ENCODE assay signal across 24 mouse cellular contexts in the genomic region with DNA sequence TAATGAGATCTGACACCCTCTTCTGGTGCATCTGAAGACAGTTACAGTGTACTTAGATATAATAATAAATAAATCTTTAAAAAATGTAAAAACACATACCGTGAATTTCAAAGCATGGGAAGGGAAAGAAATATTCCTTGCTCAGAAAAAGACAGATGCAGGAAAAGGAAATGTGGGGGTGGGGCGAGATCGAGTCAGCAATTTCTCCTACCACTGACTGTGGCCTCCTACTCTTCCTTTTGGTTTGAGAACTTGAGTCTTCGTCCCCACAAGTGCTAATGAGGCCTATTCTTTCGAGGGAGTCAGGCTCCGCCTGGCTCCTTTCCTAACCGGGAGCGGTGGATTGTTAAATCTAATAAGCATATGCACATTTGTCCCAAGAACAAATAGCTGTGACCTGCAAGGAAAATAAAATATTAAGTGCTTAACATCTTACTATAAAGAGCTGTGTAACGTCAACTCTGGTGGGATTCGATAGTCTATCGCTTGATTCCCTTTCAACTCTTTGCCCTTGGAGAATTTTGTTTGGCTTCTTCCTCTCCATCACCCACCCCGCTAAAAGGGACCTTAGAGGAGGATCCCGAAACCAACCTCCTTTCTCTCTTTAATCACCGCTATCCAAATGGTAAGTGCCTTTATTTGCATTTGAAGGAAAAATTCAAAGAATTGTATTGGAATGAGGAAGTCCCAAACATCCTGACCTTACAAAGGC. TPM values are rescaled to one million over a fixed set of nuclear protein-coding genes. Genes with fewer than 3 reads are reported as not detected.
DNase-seq lines count a peak whose midpoint lies in the region; TF ChIP-seq lines count a peak whose summit lies in the region.
"Had no signal": no experiment of that assay in that cellular context is flagged by ENCODE, and none has a peak within 500 bp of the region (broad histone marks: within the 10 kb centered on the region; RNA-seq: fewer than 3 reads in every experiment).

No protein-coding gene starts in this region.

- no peak for TF ChIP-seq POLR2A in ES-Bruce4 (IDR thresholded peaks at IDR 0.05; ENCODE audit: insufficient read depth, low read length)
- no peak for TF ChIP-seq POLR2A in brain, embryonic 14.5 days (IDR thresholded peaks at IDR 0.05; ENCODE audit: borderline replicate concordance, extremely low read depth, insufficient read depth, insufficient read length, poor library complexity, severe bottlenecking)

- peak overlapping the region; percentile 100 for H3K27ac ChIP-seq in ES-Bruce4 (ENCODE audit: insufficient read depth, low read length)
- H3K27ac ChIP-seq: heart, embryonic 10.5 days; hindbrain, embryonic 14.5 days; limb, embryonic 10.5 days; liver, embryonic 15.5 days; lung, embryonic 15.5 days; midbrain, embryonic 13.5 days had no signal

- H3K36me3 ChIP-seq in ES-Bruce4 (ENCODE audit: control insufficient read depth, insufficient read depth, low read length, poor library complexity, severe bottlenecking) = no peaks in the 10 kb centered on the region
- H3K36me3 ChIP-seq: forebrain, embryonic 10.5 days; heart, embryonic 10.5 days; limb, embryonic 10.5 days; liver, embryonic 15.5 days; lung, embryonic 15.5 days; midbrain, embryonic 13.5 days had no signal

- DNase-seq in frontal cortex, postnatal 36 days (ENCODE audit: low spot score in 2 of 2) = peak; percentile 19 to 29
- no peak for DNase-seq in frontal cortex, postnatal 14 days (ENCODE audit: low spot score in 2 of 2)
- DNase-seq in left cerebral cortex, adult 18-20 months (ENCODE audit: low spot score in 2 of 2) = peak; percentile 23 to 45
- DNase-seq in left cerebral cortex, postnatal 4 days = no peak
- DNase-seq in brain, embryonic 14.5 days (ENCODE audit: low read depth) = peak; percentile 39
- no peak for DNase-seq in adrenal gland, postnatal 10 days
- DNase-seq in thymus, postnatal 10 days (ENCODE audit: low spot score in 2 of 2) = no peak
- DNase-seq: adrenal gland, postnatal 36 days; cerebellum, adult 18-20 months; cerebellum, postnatal 14 days; forebrain, postnatal 0 days; gastrocnemius, postnatal 10 days; heart, postnatal 4 days; liver; lung, postnatal 36 days had no signal

- no peak for TF ChIP-seq CTCF in ES-Bruce4 (IDR thresholded peaks at IDR 0.05; ENCODE audit: low read depth, low read length)
- no peak for TF ChIP-seq CTCF in brain, embryonic 14.5 days (IDR thresholded peaks at IDR 0.05; ENCODE audit: borderline replicate concordance, extremely low read depth, insufficient read depth, insufficient read length)

- intact Hi-C loops in left cerebral cortex, postnatal 4 days (cut with DNase I) = no loop called here

- peak overlapping the region; percentile 66; the same call in 1 of the 2 replicates for H3K4me3 ChIP-seq in ES-Bruce4 (ENCODE audit: low read depth, low read length)
- H3K4me3 ChIP-seq: forebrain, embryonic 10.5 days; heart, embryonic 10.5 days; limb, embryonic 10.5 days; liver, embryonic 15.5 days; lung, embryonic 15.5 days; megakaryocyte, embryonic 14.5 days; midbrain, embryonic 13.5 days had no signal

- peaks cover 14% of the 10 kb centered on the region for H3K4me1 ChIP-seq in ES-Bruce4 (ENCODE audit: control insufficient read depth, insufficient read depth, low read length)

- no peaks in the 10 kb centered on the region for H3K27me3 ChIP-seq in ES-Bruce4 (ENCODE audit: control insufficient read depth, insufficient read depth, low read length, poor library complexity, severe bottlenecking)
- H3K27me3 ChIP-seq: liver, embryonic 15.5 days; lung, embryonic 15.5 days; megakaryocyte, embryonic 14.5 days; midbrain, embryonic 13.5 days had no signal

- no peaks in the 10 kb centered on the region for H3K9me3 ChIP-seq in ES-Bruce4 (replicated peaks; ENCODE audit: control insufficient read depth, insufficient read depth, low read length, poor library complexity, severe bottlenecking)
- H3K9me3 ChIP-seq: forebrain, embryonic 10.5 days; heart, embryonic 10.5 days; limb, embryonic 10.5 days; liver, embryonic 15.5 days; lung, embryonic 15.5 days; megakaryocyte, embryonic 14.5 days; midbrain, embryonic 13.5 days had no signal

- peak overlapping the region; percentile 87 for H3K9ac ChIP-seq in ES-Bruce4 (ENCODE audit: low read depth, poor library complexity, severe bottlenecking)
- H3K9ac ChIP-seq: forebrain, postnatal 0 days; hindbrain, embryonic 14.5 days; liver, embryonic 15.5 days; lung, embryonic 15.5 days; midbrain, embryonic 13.5 days had no signal

- TF ChIP-seq EP300 in ES-Bruce4 (IDR thresholded peaks at IDR 0.05; ENCODE audit: insufficient read depth, low read depth, low read length) = peak; percentile 97

RNA-seq across cellular contexts. Expression of a gene that starts 24.1 kb away (rescaled TPM):
- total RNA-seq in left cerebral cortex, adult 18-20 months (2021) = 10 to 100 TPM; 29.0 to 33.6 TPM
- 10 to 100 TPM; 46.3 to 46.9 TPM for total RNA-seq in left cerebral cortex, postnatal 4 days (2021)
- 143 and 150 TPM in 2 replicates for polyA plus RNA-seq in ES-Bruce4 (2011; ENCODE audit: insufficient read depth, insufficient read length, low read depth, missing spikeins)
- polyA plus RNA-seq in brain, embryonic 14.5 days (2012; rRNA removed) = 31.6 and 52.9 TPM in 2 replicates
- 10 to 100 TPM; 45.0 to 60.1 TPM for total RNA-seq in adrenal gland, postnatal 10 days (2021)

Comparison
In these comparisons a context has a peak if more than half of its experiments do, and no peak if none do; other contexts are left out.
1. DNase-seq: peak in frontal cortex, postnatal 36 days (2 of 2), left cerebral cortex, adult 18-20 months (2 of 2) and brain, embryonic 14.5 days (single experiment); none in frontal cortex, postnatal 14 days (0 of 2), left cerebral cortex, postnatal 4 days (single experiment), adrenal gland, postnatal 10 days (single experiment) and thymus, postnatal 10 days (0 of 2).